Mouse (Mus musculus): ENCODE results near the gene Dtymk.
"Not testable (repeated sequence)": the region's sequence is repeated elsewhere in the genome, so short reads cannot be mapped to it uniquely, and the experiment has no call there.

Dtymk gene

DNA sequence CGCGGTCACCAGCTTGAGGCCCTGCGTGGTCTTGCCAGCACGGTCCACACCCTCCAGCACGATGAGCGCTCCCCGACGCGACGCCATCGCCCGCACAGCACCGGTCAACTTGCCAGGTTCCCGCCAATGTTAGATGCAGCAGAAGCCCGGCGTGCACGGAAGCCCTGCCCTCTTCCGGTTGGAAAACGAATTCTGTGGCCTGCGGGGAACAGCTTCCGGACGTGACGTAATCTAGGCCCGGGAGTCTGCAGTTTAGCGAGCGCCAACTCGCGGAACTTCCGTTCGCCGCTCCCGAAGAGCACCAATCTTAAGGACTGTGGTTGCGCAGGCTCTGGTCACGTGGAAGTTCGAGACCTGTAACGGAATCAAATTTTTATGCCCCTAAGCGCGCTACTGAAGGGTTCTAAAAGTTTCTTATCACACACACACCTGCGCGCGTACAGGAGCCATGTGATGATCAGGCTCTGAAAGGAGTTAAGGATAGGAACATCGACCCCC is at the start of gene Dtymk:
Gene Dtymk (minus strand): TSS at position 194 of the 498 bp plus-strand sequence.
- in situ Hi-C loops (cut with MboI, MseI) = no loop called here

DNA sequence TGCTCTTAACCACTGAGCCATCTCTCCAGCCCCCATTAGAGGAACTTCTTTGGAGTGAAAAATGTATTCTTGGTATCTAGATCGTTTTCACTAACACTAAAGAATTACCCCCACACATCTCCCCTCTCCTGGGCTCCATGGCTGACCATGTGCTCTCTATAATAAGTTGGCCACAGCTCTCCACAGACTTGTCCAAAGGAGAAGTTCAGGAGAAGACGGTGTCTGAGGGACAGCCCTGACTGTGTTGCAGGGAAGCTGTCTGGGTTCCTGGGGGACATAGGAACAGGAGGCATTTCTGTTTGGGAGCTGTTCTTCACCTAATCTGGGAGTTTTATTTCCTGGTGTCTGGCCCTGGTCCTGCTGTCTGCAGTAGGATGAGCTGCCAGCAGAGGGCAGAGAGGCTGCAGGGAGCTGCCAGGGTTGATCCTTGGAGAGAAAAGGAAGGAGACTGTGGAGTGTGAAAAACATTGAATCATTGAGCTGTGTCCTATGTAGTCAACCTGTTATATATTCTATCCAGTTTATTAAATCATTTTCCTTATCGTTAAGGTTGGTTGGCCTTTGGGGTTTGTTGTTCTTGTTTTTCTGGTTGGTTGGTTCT is 44.1 kb upstream of the Dtymk start:
- in situ Hi-C loops (cut with MboI, MseI) = loop anchor here (10.0 kb wide), 1 partner anchor 229 kb away; no protein-coding TSS in a partner anchor

DNA sequence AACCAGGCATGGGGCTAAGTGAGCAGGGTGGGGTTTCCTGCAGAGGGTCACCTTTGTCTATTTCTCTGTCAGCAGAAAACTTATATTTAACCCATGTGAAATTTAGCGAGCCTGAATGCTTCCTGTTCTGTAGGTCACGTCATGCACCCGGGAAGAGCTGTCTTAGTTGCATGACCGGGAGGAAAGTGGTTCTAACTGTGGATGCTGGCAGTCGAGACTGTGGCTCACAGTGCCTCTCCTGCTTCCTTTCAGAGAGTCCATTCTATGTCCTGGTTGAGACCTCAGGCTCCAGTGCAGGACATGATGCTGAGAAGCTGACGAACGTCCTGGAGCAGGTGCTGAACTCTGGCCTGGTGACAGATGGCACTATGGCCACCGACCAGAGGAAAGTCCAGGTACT is 36.8 kb upstream of the Dtymk start:
- in situ Hi-C loops (cut with MboI, MseI) = not testable (repeated sequence)

DNA sequence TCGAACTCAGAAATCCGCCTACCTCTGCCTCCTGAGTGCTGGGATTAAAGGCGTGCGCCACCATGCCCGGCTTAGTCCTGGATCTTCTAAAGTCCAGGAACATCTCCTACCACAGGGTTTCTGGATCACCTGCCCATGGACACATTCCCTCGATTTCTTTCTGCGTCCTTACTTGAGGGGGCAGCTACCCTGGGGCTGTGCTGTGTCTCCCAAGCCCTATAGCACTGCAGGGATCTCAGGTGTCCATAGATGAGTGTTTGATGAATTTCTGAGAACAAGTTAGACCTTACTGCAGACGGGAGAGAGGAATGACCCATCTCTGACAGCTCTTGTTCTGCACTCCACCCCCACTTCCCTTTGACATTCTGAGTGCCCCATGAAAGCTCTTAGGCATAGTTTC is 35.6 kb upstream of the Dtymk start:
- in situ Hi-C loops (cut with MboI, MseI) = no loop called here

DNA sequence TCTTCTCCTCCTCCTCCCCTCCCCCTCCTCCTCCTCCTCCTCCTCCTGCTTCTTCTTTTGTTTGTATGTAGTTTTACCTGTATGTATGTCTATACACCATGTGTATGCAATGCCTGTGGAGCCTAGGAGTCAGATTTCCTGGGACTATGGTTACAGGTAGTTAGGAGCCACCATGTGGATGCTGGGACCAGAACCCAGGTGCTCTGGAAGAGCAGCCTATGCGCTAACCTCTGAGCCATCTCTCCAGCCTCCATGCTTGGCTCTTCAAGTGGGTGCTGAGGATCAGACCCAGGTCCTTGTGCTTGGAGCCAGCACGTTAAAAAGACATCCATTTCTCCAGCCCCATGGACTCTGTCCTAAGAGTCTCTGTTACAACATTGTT is 34.8 kb upstream of the Dtymk start:
- in situ Hi-C loops (cut with MboI, MseI) = no loop called here

DNA sequence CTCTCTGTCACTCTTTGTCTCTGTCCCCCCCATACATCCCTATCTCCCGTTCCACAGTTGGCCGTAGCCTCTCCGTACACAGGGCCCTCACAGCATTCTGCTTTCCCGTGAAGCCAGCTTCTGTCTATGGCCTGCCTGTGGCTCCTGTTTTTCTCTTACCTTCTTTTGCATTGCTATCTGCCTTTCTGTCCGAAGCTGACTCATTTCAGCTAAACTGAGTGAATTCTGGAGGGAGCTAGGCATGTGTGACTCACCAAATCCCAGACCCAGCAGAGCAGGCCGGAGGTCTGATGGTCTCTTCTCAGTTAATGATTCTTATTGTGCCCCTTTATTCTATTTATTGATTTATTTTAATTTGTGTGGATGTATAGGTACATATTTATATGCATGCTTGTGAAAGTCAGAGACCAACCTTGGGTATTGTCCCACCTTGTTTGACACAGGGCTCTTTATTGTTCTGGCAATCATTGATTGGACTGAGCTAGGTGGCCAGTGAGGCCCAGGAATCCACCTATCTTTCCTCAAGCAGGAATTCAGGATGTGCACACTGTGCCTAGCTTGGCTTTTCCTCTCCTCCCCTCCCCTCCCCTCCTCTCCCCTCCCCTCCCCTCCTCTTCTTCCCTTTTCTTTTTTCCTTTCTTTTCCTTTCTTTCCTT is 34.3 kb upstream of the Dtymk start:
- in situ Hi-C loops (cut with MboI, MseI) = no loop called here

DNA sequence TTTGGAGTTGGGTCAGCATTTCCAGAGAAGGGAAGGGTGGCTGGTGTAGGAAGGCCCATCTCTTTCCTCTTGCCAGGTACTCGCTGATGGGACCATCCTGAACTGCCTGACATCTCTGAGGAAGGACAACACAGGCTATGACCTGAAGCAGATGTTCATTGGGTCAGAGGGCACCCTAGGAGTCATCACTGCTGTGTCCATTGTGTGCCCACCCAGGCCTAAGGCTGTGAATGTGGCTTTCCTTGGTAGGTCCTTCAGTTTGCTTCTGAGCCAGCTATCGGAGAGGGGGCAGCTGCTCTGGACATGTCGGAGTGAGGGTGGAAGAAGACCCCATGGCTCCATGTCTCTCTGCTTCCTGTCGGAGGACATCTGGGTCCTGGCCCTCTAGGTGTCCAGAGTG is 33.5 kb upstream of the Dtymk start:
- in situ Hi-C loops (cut with MboI, MseI) = no loop called here

DNA sequence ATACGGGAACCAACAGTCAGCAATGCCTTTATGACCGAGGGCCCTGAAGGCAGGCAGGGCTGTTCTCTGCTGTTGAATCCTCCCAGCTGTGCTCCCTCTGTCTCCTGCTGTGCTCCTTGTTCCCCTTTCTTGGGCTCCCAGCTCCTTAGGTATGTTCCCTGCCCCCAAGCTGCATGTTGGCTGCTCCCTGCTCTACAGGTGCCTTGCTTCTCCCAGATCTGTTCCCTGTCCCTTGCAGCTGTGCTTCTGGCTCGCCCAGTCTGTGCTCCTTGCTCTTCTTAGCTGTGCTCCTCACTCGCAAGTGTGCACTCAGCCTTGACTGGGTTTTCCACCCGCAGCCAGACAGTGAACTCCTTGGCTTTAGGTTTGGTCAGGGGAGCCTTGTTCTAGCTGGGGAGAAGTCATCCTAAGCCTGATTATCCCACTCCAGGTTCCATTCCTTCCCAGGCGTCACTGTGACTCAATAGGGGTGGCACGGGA is 33.0 kb upstream of the Dtymk start:
- in situ Hi-C loops (cut with MboI, MseI) = no loop called here

DNA sequence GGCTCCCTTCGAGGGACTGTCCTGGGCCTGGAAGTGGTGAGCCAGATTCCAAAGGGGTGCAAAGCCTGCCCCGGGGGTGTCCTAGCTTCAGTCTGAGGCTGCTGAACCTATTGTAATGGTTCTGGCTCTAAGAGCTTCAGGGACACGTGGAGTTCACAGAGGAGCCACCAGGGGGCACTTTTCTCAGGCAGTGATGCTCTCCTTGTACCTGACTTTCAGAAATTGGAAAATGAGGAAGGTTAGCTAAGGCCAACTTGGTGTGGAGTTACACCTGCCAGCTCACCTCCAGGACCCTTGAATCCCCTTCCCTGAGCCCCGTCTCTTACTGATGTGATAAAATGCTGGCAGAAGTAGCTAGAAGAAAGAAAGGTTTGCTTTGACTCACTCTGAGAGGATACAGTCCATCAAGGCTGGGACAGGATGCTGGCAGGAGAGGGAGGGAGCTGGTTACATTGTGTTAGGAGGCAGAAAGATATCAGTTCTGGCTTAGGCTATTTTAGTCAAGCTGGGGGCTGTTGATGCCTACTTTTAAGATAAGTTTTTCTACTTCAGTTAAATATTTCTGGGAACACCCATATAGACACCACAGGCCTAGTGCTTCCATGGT is 31.1 kb upstream of the Dtymk start:
- in situ Hi-C loops (cut with MboI, MseI) = not testable (repeated sequence)

DNA sequence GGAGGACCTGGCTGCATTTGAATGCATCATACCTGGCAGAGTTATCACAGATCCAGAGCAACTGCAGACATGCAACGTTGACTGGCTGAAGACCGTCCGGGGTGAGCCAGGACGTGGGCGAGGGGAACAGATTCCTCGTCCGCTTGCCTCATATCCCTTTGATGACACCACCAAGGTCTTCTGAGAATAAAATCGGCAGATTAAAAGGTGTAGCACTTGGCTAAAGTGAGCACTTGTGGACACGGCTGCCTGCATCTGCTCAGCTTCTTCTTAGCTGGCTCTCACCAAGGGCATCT is 24.8 kb upstream of the Dtymk start:
- in situ Hi-C loops (cut with MboI, MseI) = no loop called here

DNA sequence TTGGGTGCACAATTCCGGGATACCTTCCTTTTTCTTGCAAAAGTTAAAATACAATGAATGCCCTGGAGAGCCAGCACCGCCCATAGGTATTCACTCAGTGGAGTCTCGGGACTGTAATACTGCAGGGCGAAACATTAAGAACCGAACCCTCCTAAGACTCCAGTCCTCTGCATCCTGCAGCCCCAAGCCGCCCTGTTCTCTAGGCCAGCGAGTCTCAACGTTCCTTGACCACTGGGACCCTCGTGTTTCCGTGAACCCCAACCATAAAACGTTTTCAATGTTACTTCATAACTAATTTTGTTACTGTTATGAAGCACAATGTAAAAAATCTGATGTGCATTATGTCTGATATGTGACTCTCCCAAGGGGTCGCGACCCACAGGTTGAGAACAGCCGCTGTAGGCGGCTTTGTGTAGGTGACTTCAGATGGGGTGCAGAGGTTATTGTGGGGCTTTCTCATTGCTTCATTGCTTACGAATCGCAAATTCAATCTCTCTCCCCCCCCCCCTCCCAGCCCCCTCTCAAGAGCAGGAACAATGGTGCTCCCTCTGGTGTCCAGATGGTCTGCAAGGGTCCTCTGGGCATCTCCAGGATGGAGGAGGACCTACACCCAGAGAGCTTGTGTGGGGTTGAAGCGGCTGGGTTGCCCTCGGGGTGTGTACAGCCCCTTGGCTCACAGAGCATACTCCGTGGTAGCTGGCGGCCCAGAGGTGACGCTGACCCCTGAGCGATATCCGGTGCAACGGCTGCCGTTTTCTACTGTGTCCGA is 24.2 kb upstream of the Dtymk start:
- in situ Hi-C loops (cut with MboI, MseI) = no loop called here

DNA sequence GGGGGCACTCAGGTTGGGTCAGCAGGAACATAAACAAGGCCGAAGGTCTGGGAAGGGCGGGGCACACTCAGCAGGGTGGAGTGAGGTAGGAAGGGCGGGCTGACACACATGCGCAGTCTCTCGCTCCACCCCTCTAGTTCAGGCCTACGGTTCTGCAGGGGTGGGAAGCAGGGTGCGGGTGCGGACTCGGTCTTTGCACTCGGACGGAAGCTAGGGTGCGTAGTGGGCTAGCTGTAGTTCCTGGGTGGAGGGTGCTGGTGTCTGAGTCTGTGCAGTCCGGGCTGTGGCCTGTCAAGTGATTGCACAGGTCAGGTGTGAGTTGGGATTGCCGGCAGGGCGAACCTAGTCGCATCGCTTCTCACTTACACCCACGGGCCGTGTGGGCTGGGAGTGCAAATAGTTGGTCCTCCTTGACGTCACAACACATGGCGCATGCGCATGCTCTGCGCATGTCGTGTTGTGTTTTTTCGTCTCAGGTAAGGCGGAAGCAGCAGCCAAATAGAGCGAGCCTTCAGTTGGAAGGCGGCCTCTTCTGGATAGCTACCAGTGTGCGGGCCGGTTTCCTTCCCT is 23.5 kb upstream of the Dtymk start:
- in situ Hi-C loops (cut with MboI, MseI) = no loop called here

DNA sequence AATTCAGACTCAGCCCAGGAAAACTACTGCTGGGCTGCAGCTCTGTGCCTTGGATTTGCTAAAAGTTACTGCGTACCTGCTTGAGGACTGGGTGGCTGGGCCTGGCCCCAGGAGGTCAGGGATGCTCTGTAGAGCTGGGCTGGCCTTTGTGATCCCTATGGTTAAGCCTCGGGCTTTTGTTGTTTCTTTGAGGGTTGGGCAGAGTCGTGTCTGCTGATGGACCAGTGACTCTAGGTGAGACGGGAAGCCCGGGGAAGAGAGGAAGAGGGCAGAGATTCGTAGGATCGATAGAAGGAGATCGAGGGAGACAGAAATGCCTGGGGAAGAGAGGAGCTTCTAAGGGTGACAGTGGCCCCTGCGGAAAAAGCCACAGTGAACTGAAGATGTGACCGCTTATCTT is 22.9 kb upstream of the Dtymk start, which contains the start of gene D2hgdh:
Gene D2hgdh (plus strand): TSS at position 301 of the 400 bp plus-strand sequence.
- in situ Hi-C loops (cut with MboI, MseI) = no loop called here

DNA sequence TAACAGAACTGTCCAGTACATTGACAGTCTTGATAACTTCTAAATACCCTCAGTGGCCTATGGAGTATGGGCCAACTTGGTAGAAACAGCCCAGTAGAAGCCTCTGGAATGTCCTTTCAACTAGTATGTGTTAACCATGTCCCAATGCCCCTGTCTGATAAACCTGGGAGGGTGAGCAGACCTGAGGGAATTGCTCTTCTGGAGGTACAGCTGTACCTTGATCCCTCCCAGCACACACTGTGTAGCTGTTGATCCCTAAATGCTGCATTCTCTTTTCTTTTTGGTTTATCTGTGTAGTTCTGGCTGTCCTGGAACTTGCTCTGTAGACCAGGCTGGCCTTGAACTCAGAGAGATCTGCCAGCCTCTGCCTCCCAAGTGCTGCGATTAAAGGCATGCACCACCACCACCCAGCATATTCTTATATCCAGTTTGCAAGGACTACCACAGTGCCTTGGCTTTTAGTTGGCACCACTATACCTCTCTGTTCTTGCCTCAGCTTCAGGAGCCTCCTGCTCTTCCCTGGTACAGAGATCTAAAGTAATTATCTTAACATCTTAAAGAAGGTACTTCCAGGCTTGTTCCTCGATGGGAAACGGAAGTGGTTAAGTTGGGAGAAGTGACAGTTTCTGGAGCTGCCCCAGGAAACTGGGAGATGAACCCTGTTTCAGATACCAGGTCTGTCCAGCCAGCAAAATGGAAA is 22.2 kb upstream of the Dtymk start:
- in situ Hi-C loops (cut with MboI, MseI) = no loop called here

DNA sequence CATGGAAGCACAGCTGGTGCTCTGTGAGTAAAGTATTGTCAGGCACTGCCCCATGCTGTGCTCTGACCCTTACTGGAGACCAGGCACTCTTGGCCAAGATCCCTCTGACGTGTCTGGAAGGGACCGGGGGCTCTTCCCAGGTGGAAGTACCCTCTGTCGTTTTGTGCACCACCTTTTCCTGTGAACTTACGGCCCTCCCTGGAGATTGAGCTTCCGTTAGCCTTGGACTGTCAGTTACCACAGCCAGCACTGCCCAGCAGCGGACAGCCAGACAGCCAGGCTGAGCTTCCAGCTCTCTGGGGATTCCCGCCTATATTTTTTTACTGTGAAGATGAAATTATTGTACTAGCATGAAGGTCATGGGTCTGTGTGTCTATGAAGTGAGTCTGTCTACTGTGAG is 17.0 kb upstream of the Dtymk start:
- in situ Hi-C loops (cut with MboI, MseI) = no loop called here

DNA sequence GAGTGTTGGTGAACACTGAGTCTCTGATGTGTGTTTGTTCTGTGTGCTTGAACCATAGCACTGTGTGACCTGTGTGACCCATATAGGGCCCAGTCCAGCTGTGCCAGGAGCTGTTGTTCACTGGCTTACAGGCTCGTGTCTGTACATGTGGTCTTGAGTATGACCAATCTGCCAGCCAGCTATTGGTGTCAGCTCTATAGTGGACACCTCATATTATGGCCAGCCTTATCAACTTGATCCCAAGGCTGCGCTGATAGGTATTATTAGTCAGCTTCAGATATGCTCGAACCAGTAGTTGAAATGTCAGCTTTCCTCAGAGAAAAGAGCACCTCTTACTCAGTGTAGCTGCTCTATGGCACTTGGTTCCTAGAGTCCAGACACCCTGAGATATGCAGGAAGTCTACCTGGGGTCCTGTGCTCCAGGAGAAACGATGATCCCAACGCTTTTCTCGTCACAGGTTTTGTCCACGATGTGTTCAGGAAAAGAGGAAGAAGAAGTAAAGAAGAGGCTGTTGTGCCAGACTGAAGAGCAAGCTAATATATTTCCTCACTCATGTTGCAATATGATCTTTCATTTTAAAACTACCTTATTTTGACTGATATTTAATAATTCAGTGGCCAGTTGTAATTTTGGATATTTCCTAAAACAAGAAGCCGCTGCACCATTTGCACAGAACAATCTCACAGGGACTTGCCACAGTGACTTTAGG is 16.2 kb upstream of the Dtymk start:
- in situ Hi-C loops (cut with MboI, MseI) = no loop called here

DNA sequence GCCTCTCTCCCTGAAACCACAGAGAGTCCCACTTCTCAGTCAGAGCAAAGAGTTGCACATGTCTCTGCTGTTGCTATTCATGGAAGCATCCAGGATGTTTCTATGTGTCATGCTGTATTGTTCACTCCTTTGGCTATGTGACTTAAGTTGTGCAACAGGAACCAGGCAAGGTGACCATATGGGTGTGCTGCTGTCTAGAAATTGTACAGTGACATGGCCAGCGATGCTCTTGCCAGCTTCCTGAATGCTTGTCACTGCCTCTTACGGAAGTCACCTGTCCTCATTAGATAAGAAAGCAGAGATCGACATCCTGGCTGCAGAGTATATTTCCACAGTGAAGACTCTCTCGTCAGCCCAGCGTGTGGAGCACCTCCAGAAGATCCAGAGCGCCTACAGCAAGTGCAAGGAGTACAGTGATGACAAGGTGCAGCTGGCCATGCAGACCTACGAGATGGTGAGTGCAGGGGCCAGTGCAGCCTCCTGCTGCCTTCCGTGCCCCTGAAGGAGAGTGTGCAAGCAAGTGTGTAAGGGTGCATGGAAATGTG is 9.8 kb upstream of the Dtymk start:
- in situ Hi-C loops (cut with MboI, MseI) = no loop called here

DNA sequence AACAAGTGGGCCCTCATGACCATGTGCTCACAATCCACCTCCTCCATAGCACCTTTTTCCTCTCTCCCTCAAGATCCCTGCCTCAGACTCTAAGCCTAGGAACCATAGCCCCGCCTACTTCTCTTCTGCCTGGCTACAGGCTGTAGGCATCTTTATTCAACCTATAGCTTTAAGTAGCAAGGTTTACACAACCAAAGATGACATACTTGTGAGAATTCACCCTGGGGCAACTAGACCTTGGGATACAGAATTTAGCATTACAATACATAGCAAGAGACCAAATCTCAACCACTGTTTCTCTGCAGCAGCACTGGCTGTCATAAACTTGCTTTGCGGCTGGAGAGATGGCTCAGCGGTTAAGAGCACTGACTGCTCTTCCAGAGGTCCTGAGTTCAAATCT is 8.3 kb upstream of the Dtymk start:
- in situ Hi-C loops (cut with MboI, MseI) = no loop called here

DNA sequence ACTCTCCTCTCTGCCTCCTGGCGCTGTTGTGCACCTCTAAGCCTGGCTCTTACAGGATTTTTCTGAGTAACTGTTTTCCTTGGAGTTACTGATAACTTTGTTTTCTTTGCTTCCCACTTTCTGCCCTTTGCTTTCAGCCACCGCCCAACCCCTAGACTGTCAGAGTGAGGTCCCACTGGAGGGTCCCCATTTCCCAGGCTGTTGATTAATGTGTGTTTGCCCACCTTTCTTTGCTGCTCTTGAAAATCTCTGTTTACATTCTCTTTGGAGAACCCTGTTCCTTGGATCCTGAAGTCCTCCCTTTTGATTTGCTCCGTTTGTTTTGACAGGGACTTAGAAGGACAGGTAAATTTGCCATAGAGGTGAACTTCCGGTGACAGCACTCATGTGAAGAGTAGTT is 7.1 kb upstream of the Dtymk start:
- in situ Hi-C loops (cut with MboI, MseI) = no loop called here

DNA sequence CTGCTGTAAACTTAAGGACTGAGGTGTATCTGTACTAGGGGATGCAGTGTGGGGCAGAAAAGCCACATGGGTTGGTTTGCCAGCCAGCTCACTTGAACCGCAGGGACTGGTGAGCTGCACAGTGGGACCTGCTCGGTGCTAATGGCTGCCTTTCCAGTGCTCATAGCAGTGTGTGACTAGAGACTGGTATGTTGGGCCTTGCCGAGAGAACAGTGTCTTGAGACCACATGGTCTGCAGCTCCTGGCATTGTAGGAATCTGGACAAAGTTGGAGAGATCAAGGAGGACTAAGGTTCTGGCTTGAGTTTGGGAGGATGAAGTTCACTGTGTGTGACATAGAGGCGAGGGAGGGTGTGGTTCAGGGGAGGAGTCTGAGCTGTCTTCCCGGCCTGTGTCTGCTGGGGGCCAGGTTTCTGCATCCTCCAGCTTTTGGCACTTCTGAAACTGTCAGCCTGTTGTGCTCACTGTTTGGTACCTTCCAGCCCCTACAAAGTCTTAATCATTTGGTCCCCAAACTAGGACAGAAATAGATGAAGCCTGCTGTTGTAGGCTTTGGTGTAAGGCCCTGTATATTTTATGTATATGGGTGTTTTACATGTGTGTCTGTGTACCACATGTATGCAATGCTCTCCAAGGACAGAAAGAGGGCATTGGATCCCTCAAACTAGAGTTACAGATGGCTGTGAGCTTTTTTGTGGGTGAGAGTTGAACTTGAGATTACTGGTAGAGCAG is 3.7 kb upstream of the Dtymk start:
- in situ Hi-C loops (cut with MboI, MseI) = no loop called here
